Mouse (Mus musculus): ENCODE data around the gene 1700034J05Rik. TPM values are rescaled to one million over a fixed set of nuclear protein-coding genes. Genes with fewer than 3 reads are reported as not detected.

1700034J05Rik gene
- polyA plus RNA-seq (2012; rRNA removed), result not detected in 2 replicates

DNA sequence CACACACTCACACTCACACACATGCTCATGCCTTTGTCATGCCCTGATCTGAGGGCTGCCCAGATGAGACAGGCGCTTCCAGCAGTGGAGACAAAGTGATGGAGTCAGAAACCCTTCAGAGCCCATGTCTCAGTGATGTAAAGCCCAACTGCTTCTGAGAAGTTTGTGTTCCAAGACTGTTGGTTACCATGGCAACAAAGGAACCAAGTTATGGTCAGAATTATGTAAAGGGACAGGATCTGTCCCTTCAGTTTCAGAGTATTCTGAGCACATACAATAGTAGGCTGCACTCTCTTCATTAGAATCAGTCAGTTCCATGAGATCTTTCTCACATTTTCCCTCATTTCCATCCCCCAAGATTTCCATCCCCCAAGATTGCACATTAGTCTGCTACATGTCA is at the start of gene 1700034J05Rik:
1700034J05Rik (minus strand) TSS at position 165 of the 400 bp plus-strand sequence.
- DNase-seq, result no peak
- no peak for TF ChIP-seq CTCF (IDR thresholded peaks at IDR 0.05; ENCODE audit: borderline replicate concordance, control insufficient read depth, extremely low read depth, insufficient read depth, low read length, poor library complexity)
- TF ChIP-seq POLR2A (IDR thresholded peaks at IDR 0.05; ENCODE audit: control insufficient read depth, extremely low read depth, insufficient read depth, low read length, poor library complexity), result no peak
- no peaks in the 10 kb centered on the region for H3K4me1 ChIP-seq (replicated peaks; ENCODE audit: control insufficient read depth, insufficient read depth, low read length)
- no peaks in the 10 kb centered on the region for H3K27me3 ChIP-seq (ENCODE audit: control insufficient read depth, insufficient read depth, low read length)
- no peak within 1 kb of the TSS for H3K27ac ChIP-seq (ENCODE audit: control insufficient read depth, insufficient read depth, low read length)
- no peak within 1 kb of the TSS for H3K4me3 ChIP-seq (ENCODE audit: control insufficient read depth, insufficient read depth, low read length)
- WGBS, result 89% methylated on average over 1 of the region's 1 CpGs
- H3K36me3 ChIP-seq (ENCODE audit: control insufficient read depth, insufficient read depth, low read length), result no peaks in the 10 kb centered on the region

DNA sequence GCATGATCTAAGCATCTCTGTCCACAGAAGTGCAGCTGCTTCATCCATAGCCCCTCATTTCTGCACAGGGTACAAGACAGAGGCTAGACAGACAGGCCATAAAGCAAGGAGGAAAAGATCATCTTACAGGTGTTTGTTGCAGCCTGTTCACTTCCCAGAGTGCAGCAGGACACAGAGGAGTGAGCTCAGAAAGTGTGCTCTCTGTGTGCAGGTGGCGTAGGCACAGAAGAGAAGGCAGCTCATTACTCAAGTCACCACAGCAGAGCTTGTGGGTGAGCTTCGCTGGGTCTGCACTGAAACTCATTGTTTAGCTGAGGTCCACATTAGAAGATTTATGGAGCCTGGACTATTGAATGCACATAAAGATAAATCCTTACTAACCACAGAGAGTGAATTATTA is 45.5 kb upstream of the 1700034J05Rik start:
- 92% methylated on average over 2 of the region's 2 CpGs for WGBS
- Histone ChIP-seq H3K4me3 (ENCODE audit: control insufficient read depth, insufficient read depth, low read length) (no peak overlapping the region), H3K27me3 (ENCODE audit: control insufficient read depth, insufficient read depth, low read length) (no peaks in the 10 kb centered on the region), H3K27ac (ENCODE audit: control insufficient read depth, insufficient read depth, low read length) (no peak overlapping the region), H3K36me3 (ENCODE audit: control insufficient read depth, insufficient read depth, low read length) (no peaks in the 10 kb centered on the region), H3K4me1 (replicated peaks; ENCODE audit: control insufficient read depth, insufficient read depth, low read length) (no peaks in the 10 kb centered on the region)
- no peak for DNase-seq
- no peak for TF ChIP-seq POLR2A (IDR thresholded peaks at IDR 0.05; ENCODE audit: control insufficient read depth, extremely low read depth, insufficient read depth, low read length, poor library complexity)
- no peak for TF ChIP-seq CTCF (IDR thresholded peaks at IDR 0.05; ENCODE audit: borderline replicate concordance, control insufficient read depth, extremely low read depth, insufficient read depth, low read length, poor library complexity)

DNA sequence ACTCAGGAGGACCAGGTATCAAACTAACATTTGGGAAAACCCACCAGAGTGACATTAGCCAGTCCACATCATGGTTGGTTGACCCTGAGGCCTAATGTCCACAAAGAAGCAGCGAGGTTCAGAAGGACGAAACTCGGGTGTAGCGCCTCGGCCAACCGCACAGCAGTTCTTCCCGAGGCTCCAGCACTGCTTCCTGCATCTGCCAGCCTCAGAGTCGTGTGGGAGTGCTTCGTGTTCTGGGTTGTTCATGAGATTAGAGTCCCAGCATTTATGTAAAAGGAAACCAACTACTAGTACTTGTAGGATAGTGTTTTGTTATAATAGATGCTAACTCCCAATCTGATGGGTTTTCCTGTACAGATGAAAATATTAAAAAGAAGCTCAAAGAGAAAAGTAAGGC is 45.1 kb upstream of the 1700034J05Rik start:
- no peaks in the 10 kb centered on the region for H3K4me1 ChIP-seq (replicated peaks; ENCODE audit: control insufficient read depth, insufficient read depth, low read length)
- H3K4me3 ChIP-seq (ENCODE audit: control insufficient read depth, insufficient read depth, low read length), result no peak overlapping the region
- TF ChIP-seq CTCF (IDR thresholded peaks at IDR 0.05; ENCODE audit: borderline replicate concordance, control insufficient read depth, extremely low read depth, insufficient read depth, low read length, poor library complexity) (no peak), POLR2A (IDR thresholded peaks at IDR 0.05; ENCODE audit: control insufficient read depth, extremely low read depth, insufficient read depth, low read length, poor library complexity) (no peak)
- no peak overlapping the region for H3K27ac ChIP-seq (ENCODE audit: control insufficient read depth, insufficient read depth, low read length)
- DNase-seq, result no peak
- WGBS, result 90% methylated on average over 9 of the region's 9 CpGs
- H3K27me3 ChIP-seq (ENCODE audit: control insufficient read depth, insufficient read depth, low read length), result no peaks in the 10 kb centered on the region
- no peaks in the 10 kb centered on the region for H3K36me3 ChIP-seq (ENCODE audit: control insufficient read depth, insufficient read depth, low read length)

DNA sequence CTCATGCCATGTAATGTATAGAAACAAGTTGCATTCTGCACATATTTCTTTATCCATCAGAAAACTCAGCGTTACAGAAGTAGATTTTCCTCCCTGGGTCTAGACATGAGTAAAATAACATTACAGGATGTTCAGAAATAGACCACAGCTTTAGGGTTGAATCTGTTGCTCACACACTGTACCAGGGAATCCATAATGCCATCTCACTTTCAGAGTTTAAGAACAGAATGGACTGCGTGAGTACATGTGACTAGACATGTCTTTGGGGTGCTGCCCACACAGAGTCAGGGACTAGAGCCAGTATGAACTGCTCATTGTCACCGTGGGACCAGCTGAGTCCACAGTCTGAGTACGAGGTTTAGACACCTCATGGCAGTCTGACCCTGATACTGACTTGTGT is 44.5 kb upstream of the 1700034J05Rik start:
- H3K4me3 ChIP-seq (ENCODE audit: control insufficient read depth, insufficient read depth, low read length), result no peak overlapping the region
- no peak for TF ChIP-seq CTCF (IDR thresholded peaks at IDR 0.05; ENCODE audit: borderline replicate concordance, control insufficient read depth, extremely low read depth, insufficient read depth, low read length, poor library complexity)
- no peaks in the 10 kb centered on the region for H3K27me3 ChIP-seq (ENCODE audit: control insufficient read depth, insufficient read depth, low read length)
- no peaks in the 10 kb centered on the region for H3K4me1 ChIP-seq (replicated peaks; ENCODE audit: control insufficient read depth, insufficient read depth, low read length)
- H3K27ac ChIP-seq (ENCODE audit: control insufficient read depth, insufficient read depth, low read length), result no peak overlapping the region
- DNase-seq, result no peak
- WGBS, result 97% methylated on average over 4 of the region's 4 CpGs
- H3K36me3 ChIP-seq (ENCODE audit: control insufficient read depth, insufficient read depth, low read length), result no peaks in the 10 kb centered on the region

DNA sequence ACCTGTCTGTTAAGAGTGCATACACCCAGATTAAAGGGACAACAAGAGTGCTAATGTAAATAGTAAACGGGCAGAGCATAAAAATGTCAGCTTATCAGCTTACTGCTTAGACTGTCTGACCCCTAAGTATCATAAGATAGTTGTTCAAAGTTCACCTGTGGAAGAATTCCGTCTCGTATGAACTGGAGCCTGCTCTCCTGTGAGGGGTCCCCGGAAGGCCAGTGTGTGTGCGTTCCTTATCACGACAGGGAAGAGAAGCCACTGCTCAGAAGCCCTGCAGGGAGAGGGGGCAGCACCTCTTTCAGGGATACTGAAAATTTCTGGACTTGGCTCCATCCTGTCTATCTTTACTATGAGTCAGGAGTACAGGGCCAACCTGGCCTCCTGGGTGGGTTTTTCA is 42.8 kb upstream of the 1700034J05Rik start:
- no peak overlapping the region for H3K27ac ChIP-seq (ENCODE audit: control insufficient read depth, insufficient read depth, low read length)
- no peak for DNase-seq
- no peaks in the 10 kb centered on the region for H3K4me1 ChIP-seq (replicated peaks; ENCODE audit: control insufficient read depth, insufficient read depth, low read length)
- TF ChIP-seq CTCF (IDR thresholded peaks at IDR 0.05; ENCODE audit: borderline replicate concordance, control insufficient read depth, extremely low read depth, insufficient read depth, low read length, poor library complexity), result no peak
- TF ChIP-seq POLR2A (IDR thresholded peaks at IDR 0.05; ENCODE audit: control insufficient read depth, extremely low read depth, insufficient read depth, low read length, poor library complexity), result no peak
- no peaks in the 10 kb centered on the region for H3K27me3 ChIP-seq (ENCODE audit: control insufficient read depth, insufficient read depth, low read length)
- no peak overlapping the region for H3K4me3 ChIP-seq (ENCODE audit: control insufficient read depth, insufficient read depth, low read length)
- H3K36me3 ChIP-seq (ENCODE audit: control insufficient read depth, insufficient read depth, low read length), result no peaks in the 10 kb centered on the region
- WGBS, result 95% methylated on average over 6 of the region's 6 CpGs

DNA sequence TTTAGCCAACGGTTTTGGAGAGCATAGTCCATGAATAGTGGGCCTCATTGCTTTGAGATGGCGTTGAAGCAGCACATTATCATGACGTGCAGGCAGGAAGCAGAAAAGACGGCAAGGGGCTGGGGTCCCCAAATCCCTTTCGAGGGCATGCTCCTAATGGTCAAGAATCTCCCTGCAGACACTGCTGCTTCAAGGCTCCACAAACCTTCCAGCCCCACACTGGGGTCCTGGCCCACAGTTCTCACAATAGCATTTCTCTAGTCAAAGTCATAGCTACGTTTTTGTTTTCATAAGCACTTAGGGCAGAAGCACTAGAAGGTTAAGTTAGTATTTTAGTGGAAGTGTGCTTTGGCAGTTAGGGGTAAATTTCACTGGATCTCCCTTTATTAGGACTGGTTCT is 41.7 kb upstream of the 1700034J05Rik start:
- H3K27ac ChIP-seq (ENCODE audit: control insufficient read depth, insufficient read depth, low read length), result no peak overlapping the region
- DNase-seq, result no peak
- no peaks in the 10 kb centered on the region for H3K27me3 ChIP-seq (ENCODE audit: control insufficient read depth, insufficient read depth, low read length)
- TF ChIP-seq CTCF (IDR thresholded peaks at IDR 0.05; ENCODE audit: borderline replicate concordance, control insufficient read depth, extremely low read depth, insufficient read depth, low read length, poor library complexity) (no peak), POLR2A (IDR thresholded peaks at IDR 0.05; ENCODE audit: control insufficient read depth, extremely low read depth, insufficient read depth, low read length, poor library complexity) (no peak)
- WGBS, result 97% methylated on average over 6 of the region's 6 CpGs
- no peaks in the 10 kb centered on the region for H3K4me1 ChIP-seq (replicated peaks; ENCODE audit: control insufficient read depth, insufficient read depth, low read length)
- H3K36me3 ChIP-seq (ENCODE audit: control insufficient read depth, insufficient read depth, low read length), result no peaks in the 10 kb centered on the region
- no peak overlapping the region for H3K4me3 ChIP-seq (ENCODE audit: control insufficient read depth, insufficient read depth, low read length)

DNA sequence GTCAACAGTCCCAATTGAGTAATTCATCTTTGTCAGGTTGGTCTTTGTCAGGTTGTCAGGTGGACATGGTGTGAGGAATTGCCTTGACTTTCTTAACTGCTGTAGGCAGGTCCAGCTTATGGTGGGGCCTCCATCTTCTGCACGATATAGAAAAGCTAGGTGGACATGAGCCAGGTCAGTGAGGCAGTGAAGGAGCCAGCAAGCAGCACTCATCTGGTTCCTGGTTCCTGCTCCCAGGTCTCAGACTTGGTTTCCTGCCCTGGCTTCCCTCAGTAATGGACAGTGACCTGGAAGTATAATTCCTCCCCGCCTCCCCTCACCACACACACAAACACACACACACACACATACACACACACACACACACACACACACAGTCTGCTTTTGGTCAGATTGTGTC is 41.2 kb upstream of the 1700034J05Rik start:
- no peak for DNase-seq
- no peak overlapping the region for H3K4me3 ChIP-seq (ENCODE audit: control insufficient read depth, insufficient read depth, low read length)
- WGBS, result 93% methylated on average over 2 of the region's 2 CpGs
- H3K27me3 ChIP-seq (ENCODE audit: control insufficient read depth, insufficient read depth, low read length), result no peaks in the 10 kb centered on the region
- TF ChIP-seq POLR2A (IDR thresholded peaks at IDR 0.05; ENCODE audit: control insufficient read depth, extremely low read depth, insufficient read depth, low read length, poor library complexity), result no peak
- no peak for TF ChIP-seq CTCF (IDR thresholded peaks at IDR 0.05; ENCODE audit: borderline replicate concordance, control insufficient read depth, extremely low read depth, insufficient read depth, low read length, poor library complexity)
- H3K4me1 ChIP-seq (replicated peaks; ENCODE audit: control insufficient read depth, insufficient read depth, low read length), result no peaks in the 10 kb centered on the region
- no peaks in the 10 kb centered on the region for H3K36me3 ChIP-seq (ENCODE audit: control insufficient read depth, insufficient read depth, low read length)
- no peak overlapping the region for H3K27ac ChIP-seq (ENCODE audit: control insufficient read depth, insufficient read depth, low read length)

Data from thymus, adult 2 months (tissue).